Mouse (Mus musculus): ENCODE results near the gene Elmo1. TPM values are rescaled to one million over a fixed set of nuclear protein-coding genes. Genes with fewer than 3 reads are reported as not detected.

Gene Elmo1
- polyA plus RNA-seq, 1 experiment, result 16.1 TPM

DNA sequence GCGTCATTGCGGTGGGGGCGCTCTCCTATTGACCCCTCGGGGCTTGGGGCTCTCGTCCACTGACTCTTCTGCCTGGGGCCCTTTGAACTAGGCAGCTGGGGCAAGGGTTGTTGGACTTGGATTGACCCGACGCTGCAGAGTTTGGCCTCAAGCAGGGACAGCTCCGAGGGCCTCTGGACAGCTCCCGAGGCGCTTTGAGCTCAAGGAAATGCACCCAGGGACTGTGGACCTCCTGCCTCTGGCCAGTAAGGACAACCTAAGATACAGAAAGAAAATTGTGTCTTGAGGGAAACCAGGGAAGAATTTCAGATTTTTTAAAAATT is 1.2 kb downstream of the Elmo1 start:
- Histone ChIP-seq H3K27me3 (ENCODE audit: control insufficient read depth, insufficient read depth, low read length, poor library complexity, severe bottlenecking) (peaks cover 2% of the 10 kb centered on the region; the same call in 1 of the 2 replicates), H3K4me1 (ENCODE audit: control insufficient read depth, insufficient read depth, low read length) (no peaks in the 10 kb centered on the region), H3K36me3 (ENCODE audit: control insufficient read depth, insufficient read depth, low read length, poor library complexity, severe bottlenecking) (no peaks in the 10 kb centered on the region), H3K9me3 (replicated peaks; ENCODE audit: control insufficient read depth, insufficient read depth, low read length, poor library complexity, severe bottlenecking) (no peaks in the 10 kb centered on the region), H3K4me3 (ENCODE audit: low read depth, low read length) (peak overlapping the region; percentile 66), H3K9ac (ENCODE audit: low read depth, poor library complexity, severe bottlenecking) (peak overlapping the region; percentile 85), H3K27ac (ENCODE audit: insufficient read depth, low read length) (no peak overlapping the region)
- 0 out of 2 replicates have a peak, but pooled peaks have one; percentile 2 for TF ChIP-seq EP300 (IDR thresholded peaks at IDR 0.05; ENCODE audit: insufficient read depth, low read depth, low read length)
- no peak for TF ChIP-seq POLR2A (IDR thresholded peaks at IDR 0.05; ENCODE audit: insufficient read depth, low read length)
- no peak for TF ChIP-seq CTCF (IDR thresholded peaks at IDR 0.05; ENCODE audit: low read depth, low read length)

DNA sequence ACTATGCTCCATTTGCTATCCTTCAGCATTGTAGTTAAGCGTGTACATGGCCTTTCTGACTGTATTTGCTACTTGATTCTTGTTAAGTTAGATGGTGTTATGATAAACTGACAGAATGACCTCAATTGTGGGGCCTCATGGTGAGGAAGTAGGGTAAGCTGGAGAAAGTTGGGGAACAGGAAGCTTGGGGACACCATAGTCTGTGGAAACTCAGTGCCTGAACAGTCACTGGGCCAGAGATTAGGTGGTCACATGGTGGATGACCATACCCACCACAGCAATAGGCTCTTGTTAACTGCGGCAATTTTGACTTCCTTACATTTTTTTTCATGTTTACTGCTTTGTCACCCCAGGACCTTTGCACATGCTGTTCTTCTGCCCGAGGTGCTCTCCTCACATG is 1.9 kb downstream of the Elmo1 start:
- Histone ChIP-seq H3K4me3 (ENCODE audit: low read depth, low read length) (no peak overlapping the region), H3K9me3 (replicated peaks; ENCODE audit: control insufficient read depth, insufficient read depth, low read length, poor library complexity, severe bottlenecking) (no peaks in the 10 kb centered on the region), H3K36me3 (ENCODE audit: control insufficient read depth, insufficient read depth, low read length, poor library complexity, severe bottlenecking) (no peaks in the 10 kb centered on the region), H3K27me3 (ENCODE audit: control insufficient read depth, insufficient read depth, low read length, poor library complexity, severe bottlenecking) (peaks cover 2% of the 10 kb centered on the region; the same call in 1 of the 2 replicates), H3K27ac (ENCODE audit: insufficient read depth, low read length) (no peak overlapping the region), H3K9ac (ENCODE audit: low read depth, poor library complexity, severe bottlenecking) (no peak overlapping the region), H3K4me1 (ENCODE audit: control insufficient read depth, insufficient read depth, low read length) (no peaks in the 10 kb centered on the region)
- no peak for TF ChIP-seq CTCF (IDR thresholded peaks at IDR 0.05; ENCODE audit: low read depth, low read length)
- TF ChIP-seq POLR2A (IDR thresholded peaks at IDR 0.05; ENCODE audit: insufficient read depth, low read length), result no peak
- no peak for TF ChIP-seq EP300 (IDR thresholded peaks at IDR 0.05; ENCODE audit: insufficient read depth, low read depth, low read length)

DNA sequence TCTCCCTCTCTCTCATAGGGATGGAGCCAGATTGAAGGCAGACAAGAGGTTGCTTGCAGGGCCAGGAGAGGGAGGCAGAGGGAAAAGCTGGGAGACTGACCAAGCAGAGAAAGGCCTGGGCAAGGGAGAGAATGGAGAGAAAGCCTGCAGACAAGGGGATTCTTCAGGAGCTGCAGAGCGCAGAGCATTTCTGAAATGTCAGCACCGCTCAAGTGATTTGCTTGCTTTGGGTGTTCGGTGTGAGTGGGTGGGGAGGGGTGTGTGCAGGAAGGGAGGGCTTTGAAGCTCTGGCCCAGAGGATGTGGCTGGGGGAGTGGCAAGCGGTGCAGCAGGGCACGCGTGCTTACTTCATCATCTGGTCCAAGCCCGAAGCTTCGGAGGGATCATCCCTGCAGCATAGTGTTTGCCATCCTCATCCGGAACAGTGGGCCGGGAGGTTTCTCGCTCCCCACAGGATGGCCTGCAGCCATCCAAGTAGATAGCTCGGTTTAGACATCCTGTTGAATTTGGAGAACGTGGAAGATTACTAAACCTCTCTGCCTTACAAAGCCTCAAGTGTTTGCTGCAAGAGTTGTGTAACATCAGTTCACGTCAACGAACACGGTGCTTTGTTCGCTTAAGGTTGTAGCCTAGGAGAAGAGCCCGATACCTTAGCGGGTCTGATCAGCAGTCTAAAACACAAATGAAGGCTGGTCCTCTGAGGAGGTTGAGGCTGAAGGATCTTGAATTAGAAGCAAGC is 3.1 kb downstream of the Elmo1 start:
- no peaks in the 10 kb centered on the region for H3K36me3 ChIP-seq (ENCODE audit: control insufficient read depth, insufficient read depth, low read length, poor library complexity, severe bottlenecking)
- no peak overlapping the region for H3K27ac ChIP-seq (ENCODE audit: insufficient read depth, low read length)
- H3K27me3 ChIP-seq (ENCODE audit: control insufficient read depth, insufficient read depth, low read length, poor library complexity, severe bottlenecking), result no peaks in the 10 kb centered on the region
- no peaks in the 10 kb centered on the region for H3K4me1 ChIP-seq (ENCODE audit: control insufficient read depth, insufficient read depth, low read length)
- no peak overlapping the region for H3K9ac ChIP-seq (ENCODE audit: low read depth, poor library complexity, severe bottlenecking)
- TF ChIP-seq EP300 (IDR thresholded peaks at IDR 0.05; ENCODE audit: insufficient read depth, low read depth, low read length), result no peak
- peak; percentile 27 for TF ChIP-seq CTCF (IDR thresholded peaks at IDR 0.05; ENCODE audit: low read depth, low read length)
- no peak for TF ChIP-seq POLR2A (IDR thresholded peaks at IDR 0.05; ENCODE audit: insufficient read depth, low read length)
- H3K4me3 ChIP-seq (ENCODE audit: low read depth, low read length), result no peak overlapping the region
- H3K9me3 ChIP-seq (replicated peaks; ENCODE audit: control insufficient read depth, insufficient read depth, low read length, poor library complexity, severe bottlenecking), result no peaks in the 10 kb centered on the region

DNA sequence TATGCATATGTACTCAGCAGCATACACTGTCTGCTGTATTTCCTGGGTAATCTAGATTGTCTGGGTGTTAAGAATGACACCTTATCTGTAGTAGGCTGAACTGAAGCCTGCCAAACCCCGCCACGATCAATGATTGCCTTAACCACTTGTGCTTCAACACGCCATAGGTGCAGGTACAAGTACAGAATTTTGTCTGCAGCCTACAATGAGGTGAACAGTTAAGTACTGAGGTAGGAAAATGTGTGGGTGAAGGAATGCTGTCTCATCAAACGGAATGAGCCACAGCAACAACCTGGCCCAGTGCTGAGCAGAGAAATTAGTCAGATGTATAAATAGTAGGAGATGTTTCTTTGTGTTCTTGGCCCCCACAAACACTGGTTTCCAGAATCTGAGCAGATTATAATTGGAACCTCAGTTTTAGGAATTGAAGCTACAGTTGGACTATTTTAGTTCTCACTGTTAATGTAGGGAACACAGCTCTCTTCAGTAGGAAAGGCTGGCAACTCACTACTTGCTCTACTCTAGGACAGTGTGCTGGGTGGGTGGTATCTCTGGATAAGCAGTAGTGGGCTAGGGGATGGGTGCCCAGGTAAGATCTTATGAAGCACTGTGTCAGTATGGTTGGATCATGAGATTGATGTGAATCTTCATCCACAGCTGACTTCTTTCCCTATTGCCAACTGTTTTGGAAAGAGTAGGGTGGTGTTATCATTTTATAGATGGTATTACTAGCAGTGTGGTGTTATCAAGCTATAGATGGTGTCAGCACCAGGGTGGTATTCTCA is 4.7 kb downstream of the Elmo1 start:
- no peak overlapping the region for H3K9ac ChIP-seq (ENCODE audit: low read depth, poor library complexity, severe bottlenecking)
- H3K27me3 ChIP-seq (ENCODE audit: control insufficient read depth, insufficient read depth, low read length, poor library complexity, severe bottlenecking), result no peaks in the 10 kb centered on the region
- peaks cover 2% of the 10 kb centered on the region for H3K4me1 ChIP-seq (ENCODE audit: control insufficient read depth, insufficient read depth, low read length)
- H3K27ac ChIP-seq (ENCODE audit: insufficient read depth, low read length), result no peak overlapping the region
- no peaks in the 10 kb centered on the region for H3K36me3 ChIP-seq (ENCODE audit: control insufficient read depth, insufficient read depth, low read length, poor library complexity, severe bottlenecking)
- TF ChIP-seq POLR2A (IDR thresholded peaks at IDR 0.05; ENCODE audit: insufficient read depth, low read length) (no peak), EP300 (IDR thresholded peaks at IDR 0.05; ENCODE audit: insufficient read depth, low read depth, low read length) (no peak), CTCF (IDR thresholded peaks at IDR 0.05; ENCODE audit: low read depth, low read length) (no peak)
- no peak overlapping the region for H3K4me3 ChIP-seq (ENCODE audit: low read depth, low read length)
- no peaks in the 10 kb centered on the region for H3K9me3 ChIP-seq (replicated peaks; ENCODE audit: control insufficient read depth, insufficient read depth, low read length, poor library complexity, severe bottlenecking)

DNA sequence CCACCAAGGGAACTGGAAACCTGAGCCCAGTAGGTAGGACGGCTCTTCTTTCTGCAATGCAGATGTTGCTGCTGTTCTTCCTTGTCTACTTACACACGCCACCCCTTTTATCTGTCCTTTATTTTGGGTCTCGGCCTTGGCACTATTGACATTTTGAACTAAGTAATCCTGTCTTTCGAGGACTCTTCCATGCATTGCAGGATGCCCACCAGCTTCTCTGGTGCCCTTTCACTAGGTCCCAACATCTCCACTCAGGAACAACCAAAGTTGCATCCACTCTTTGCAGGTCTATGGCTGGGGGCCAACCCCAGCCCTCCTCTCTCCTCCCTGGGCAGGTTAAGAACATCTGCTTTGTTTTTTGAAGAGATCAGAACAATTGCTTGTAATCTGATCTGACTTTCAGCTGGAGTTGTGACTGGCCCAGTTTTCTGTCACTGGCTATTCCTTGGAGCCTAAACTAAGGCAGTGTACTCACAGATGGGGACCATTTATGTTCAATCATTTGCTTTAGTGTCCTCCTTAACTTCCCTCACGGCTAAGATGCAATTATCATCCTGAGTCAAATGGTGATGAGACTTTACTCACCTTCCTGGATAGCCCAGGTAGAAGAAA is 6.7 kb downstream of the Elmo1 start:
- Histone ChIP-seq H3K4me3 (ENCODE audit: low read depth, low read length) (no peak overlapping the region), H3K27me3 (ENCODE audit: control insufficient read depth, insufficient read depth, low read length, poor library complexity, severe bottlenecking) (no peaks in the 10 kb centered on the region), H3K36me3 (ENCODE audit: control insufficient read depth, insufficient read depth, low read length, poor library complexity, severe bottlenecking) (no peaks in the 10 kb centered on the region), H3K9me3 (replicated peaks; ENCODE audit: control insufficient read depth, insufficient read depth, low read length, poor library complexity, severe bottlenecking) (no peaks in the 10 kb centered on the region), H3K27ac (ENCODE audit: insufficient read depth, low read length) (peak overlapping the region; percentile 91), H3K4me1 (ENCODE audit: control insufficient read depth, insufficient read depth, low read length) (peaks cover 2% of the 10 kb centered on the region), H3K9ac (ENCODE audit: low read depth, poor library complexity, severe bottlenecking) (no peak overlapping the region)
- TF ChIP-seq CTCF (IDR thresholded peaks at IDR 0.05; ENCODE audit: low read depth, low read length) (no peak), EP300 (IDR thresholded peaks at IDR 0.05; ENCODE audit: insufficient read depth, low read depth, low read length) (no peak), POLR2A (IDR thresholded peaks at IDR 0.05; ENCODE audit: insufficient read depth, low read length) (no peak)

Data from ES-Bruce4 (cell line).